Mouse (Mus musculus): ENCODE measurements around the gene Rnf113a1. TPM values are rescaled to one million over a fixed set of nuclear protein-coding genes. Genes with fewer than 3 reads are reported as not detected.
"Not testable (repeated sequence)": the region's sequence is repeated elsewhere in the genome, so short reads cannot be mapped to it uniquely, and the experiment has no call there.

Rnf113a1 gene
- polyA plus RNA-seq, 1 experiment, result 0.32 TPM

GRCm38 (mm10) chrX:37167085-37167484 is 24.0 kb upstream of the Rnf113a1 start:
- Histone ChIP-seq H3K36me3 (ENCODE audit: control insufficient read depth, insufficient read depth, low read length) (no peaks in the 10 kb centered on the region), H3K27ac (ENCODE audit: control insufficient read depth, insufficient read depth, low read depth, low read length) (no peak overlapping the region), H3K27me3 (ENCODE audit: control insufficient read depth, insufficient read depth, low read length) (no peaks in the 10 kb centered on the region), H3K4me3 (ENCODE audit: control insufficient read depth, low read depth, low read length) (no peak overlapping the region), H3K4me1 (ENCODE audit: control insufficient read depth, insufficient read depth, low read length) (no peaks in the 10 kb centered on the region; the same call in 1 of the 2 replicates)
- TF ChIP-seq CTCF (IDR thresholded peaks at IDR 0.05; ENCODE audit: control insufficient read depth, insufficient read depth, insufficient replicate concordance, low read depth, low read length), result no peak
- no peak for TF ChIP-seq POLR2A (IDR thresholded peaks at IDR 0.05; ENCODE audit: control insufficient read depth, low read depth, low read length)

DNA sequence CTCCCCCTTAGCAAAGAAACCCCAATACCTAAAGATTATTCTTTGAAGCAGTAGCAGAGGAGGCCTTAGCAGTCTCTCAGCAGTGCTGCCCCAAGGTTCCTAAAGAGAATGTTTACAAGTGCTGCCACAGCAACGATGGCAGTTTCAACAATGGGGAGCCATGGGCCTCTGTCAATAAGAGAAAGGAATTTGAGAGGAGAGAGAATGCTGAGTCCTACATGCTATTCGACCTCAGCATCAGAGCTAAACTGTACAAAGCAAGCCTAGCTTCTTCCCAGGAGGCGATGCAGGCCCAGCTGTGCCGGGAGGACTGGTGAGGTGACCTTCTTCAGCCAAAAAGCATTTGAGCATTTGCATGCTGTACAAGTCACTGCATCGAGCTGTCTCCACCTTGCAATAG is 22.3 kb upstream of the Rnf113a1 start, which contains the start of gene Akap14:
Gene Akap14 (minus strand): TSS at position 101 of the 400 bp plus-strand sequence.
- no peak for TF ChIP-seq POLR2A (IDR thresholded peaks at IDR 0.05; ENCODE audit: control insufficient read depth, low read depth, low read length)
- TF ChIP-seq CTCF (IDR thresholded peaks at IDR 0.05; ENCODE audit: control insufficient read depth, insufficient read depth, insufficient replicate concordance, low read depth, low read length), result no peak
- H3K27ac ChIP-seq (ENCODE audit: control insufficient read depth, insufficient read depth, low read depth, low read length), result 0 out of 2 replicates have a peak within 1 kb of the TSS, but pooled peaks have one; percentile 49
- H3K4me3 ChIP-seq (ENCODE audit: control insufficient read depth, low read depth, low read length), result peak within 1 kb of the TSS; percentile 39
- no peaks in the 10 kb centered on the region for H3K36me3 ChIP-seq (ENCODE audit: control insufficient read depth, insufficient read depth, low read length)
- H3K27me3 ChIP-seq (ENCODE audit: control insufficient read depth, insufficient read depth, low read length), result no peaks in the 10 kb centered on the region
- H3K4me1 ChIP-seq (ENCODE audit: control insufficient read depth, insufficient read depth, low read length), result no peaks in the 10 kb centered on the region

GRCm38 (mm10) chrX:37184401-37184800 is 6.6 kb upstream of the Rnf113a1 start:
- not testable (repeated sequence) for H3K27me3 ChIP-seq (ENCODE audit: control insufficient read depth, insufficient read depth, low read length); H3K27ac ChIP-seq (ENCODE audit: control insufficient read depth, insufficient read depth, low read depth, low read length); H3K4me3 ChIP-seq (ENCODE audit: control insufficient read depth, low read depth, low read length); H3K4me1 ChIP-seq (ENCODE audit: control insufficient read depth, insufficient read depth, low read length); H3K36me3 ChIP-seq (ENCODE audit: control insufficient read depth, insufficient read depth, low read length)

GRCm38 (mm10) chrX:37190755-37191104 is 315 bp upstream of the Rnf113a1 start:
- Histone ChIP-seq H3K27ac (ENCODE audit: control insufficient read depth, insufficient read depth, low read depth, low read length) (peak overlapping the region; percentile 87), H3K4me1 (ENCODE audit: control insufficient read depth, insufficient read depth, low read length) (peaks cover 4% of the 10 kb centered on the region; the same call in 1 of the 2 replicates)

DNA sequence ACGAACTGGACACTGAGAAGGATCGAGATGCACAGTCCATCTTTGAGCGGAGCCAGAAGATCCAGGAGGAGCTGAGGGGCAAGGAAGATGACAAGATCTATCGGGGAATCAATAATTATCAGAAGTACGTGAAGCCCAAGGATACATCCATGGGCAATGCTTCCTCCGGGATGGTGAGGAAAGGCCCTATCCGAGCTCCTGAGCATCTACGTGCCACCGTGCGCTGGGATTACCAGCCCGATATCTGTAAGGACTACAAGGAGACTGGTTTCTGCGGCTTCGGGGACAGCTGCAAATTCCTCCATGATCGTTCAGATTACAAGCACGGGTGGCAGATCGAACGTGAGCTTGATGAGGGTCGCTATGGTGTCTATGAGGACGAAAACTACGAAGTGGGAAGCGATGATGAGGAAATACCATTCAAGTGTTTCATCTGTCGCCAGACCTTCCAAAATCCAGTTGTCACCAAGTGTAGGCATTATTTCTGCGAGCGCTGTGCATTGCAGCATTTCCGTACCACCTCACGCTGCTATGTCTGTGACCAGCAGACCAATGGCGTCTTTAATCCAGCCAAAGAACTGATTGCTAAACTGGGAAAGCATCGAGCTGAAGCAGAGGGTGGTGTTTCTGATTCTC is 817 bp downstream of the Rnf113a1 start:
- Histone ChIP-seq H3K4me3 (ENCODE audit: control insufficient read depth, low read depth, low read length) (peak overlapping the region; percentile 93), H3K27ac (ENCODE audit: control insufficient read depth, insufficient read depth, low read depth, low read length) (no peak overlapping the region), H3K4me1 (ENCODE audit: control insufficient read depth, insufficient read depth, low read length) (peaks cover 4% of the 10 kb centered on the region; the same call in 1 of the 2 replicates), H3K27me3 (ENCODE audit: control insufficient read depth, insufficient read depth, low read length) (no peaks in the 10 kb centered on the region), H3K36me3 (ENCODE audit: control insufficient read depth, insufficient read depth, low read length) (no peaks in the 10 kb centered on the region)
- no peak for TF ChIP-seq POLR2A (IDR thresholded peaks at IDR 0.05; ENCODE audit: control insufficient read depth, low read depth, low read length)
- no peak for TF ChIP-seq CTCF (IDR thresholded peaks at IDR 0.05; ENCODE audit: control insufficient read depth, insufficient read depth, insufficient replicate concordance, low read depth, low read length)

More at GRCm38 (mm10) chrX:37190755-37191104, 315 bp upstream of the Rnf113a1 start:
- Histone ChIP-seq H3K36me3 (ENCODE audit: control insufficient read depth, insufficient read depth, low read length) (no peaks in the 10 kb centered on the region), H3K4me3 (ENCODE audit: control insufficient read depth, low read depth, low read length) (peak overlapping the region; percentile 93), H3K27me3 (ENCODE audit: control insufficient read depth, insufficient read depth, low read length) (no peaks in the 10 kb centered on the region)
- TF ChIP-seq POLR2A (IDR thresholded peaks at IDR 0.05; ENCODE audit: control insufficient read depth, low read depth, low read length) (no peak), CTCF (IDR thresholded peaks at IDR 0.05; ENCODE audit: control insufficient read depth, insufficient read depth, insufficient replicate concordance, low read depth, low read length) (no peak)

GRCm38 (mm10) chrX:37198676-37199075 is 7.6 kb downstream of the Rnf113a1 start:
- Histone ChIP-seq H3K27me3 (ENCODE audit: control insufficient read depth, insufficient read depth, low read length) (no peaks in the 10 kb centered on the region), H3K36me3 (ENCODE audit: control insufficient read depth, insufficient read depth, low read length) (no peaks in the 10 kb centered on the region), H3K4me3 (ENCODE audit: control insufficient read depth, low read depth, low read length) (no peak overlapping the region), H3K27ac (ENCODE audit: control insufficient read depth, insufficient read depth, low read depth, low read length) (no peak overlapping the region), H3K4me1 (ENCODE audit: control insufficient read depth, insufficient read depth, low read length) (no peaks in the 10 kb centered on the region)
- TF ChIP-seq CTCF (IDR thresholded peaks at IDR 0.05; ENCODE audit: control insufficient read depth, insufficient read depth, insufficient replicate concordance, low read depth, low read length) (no peak), POLR2A (IDR thresholded peaks at IDR 0.05; ENCODE audit: control insufficient read depth, low read depth, low read length) (no peak)

DNA sequence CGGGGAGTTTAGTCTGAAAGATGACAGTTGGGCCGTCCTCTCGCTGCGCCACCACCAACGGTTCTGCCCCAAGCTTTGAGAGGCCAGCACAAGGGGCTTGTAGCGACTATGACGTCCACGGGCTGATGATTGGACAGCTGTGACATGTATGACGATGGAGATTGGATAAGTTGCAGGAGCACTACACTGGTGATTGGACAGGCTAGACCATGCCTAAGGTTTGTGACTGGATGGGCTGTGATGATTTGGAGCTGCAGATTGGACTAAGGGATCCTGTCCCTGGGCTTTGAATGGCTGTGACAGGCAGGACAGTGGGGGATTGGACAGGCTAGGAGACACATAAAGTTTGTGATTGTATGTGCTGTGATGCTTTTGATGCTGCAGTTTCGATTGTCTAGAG is 19.9 kb downstream of the Rnf113a1 start, which contains the start of gene Gm9:
Gene Gm9 (minus strand): TSS at position 101 of the 400 bp plus-strand sequence.
- Histone ChIP-seq H3K27me3 (ENCODE audit: control insufficient read depth, insufficient read depth, low read length) (no peaks in the 10 kb centered on the region), H3K27ac (ENCODE audit: control insufficient read depth, insufficient read depth, low read depth, low read length) (peak within 1 kb of the TSS; percentile 94), H3K4me3 (ENCODE audit: control insufficient read depth, low read depth, low read length) (peak within 1 kb of the TSS; percentile 81), H3K4me1 (ENCODE audit: control insufficient read depth, insufficient read depth, low read length) (peaks cover 2% of the 10 kb centered on the region), H3K36me3 (ENCODE audit: control insufficient read depth, insufficient read depth, low read length) (no peaks in the 10 kb centered on the region)
- no peak for TF ChIP-seq CTCF (IDR thresholded peaks at IDR 0.05; ENCODE audit: control insufficient read depth, insufficient read depth, insufficient replicate concordance, low read depth, low read length)
- TF ChIP-seq POLR2A (IDR thresholded peaks at IDR 0.05; ENCODE audit: control insufficient read depth, low read depth, low read length), result peak; percentile 31; the same call in 1 of the 2 replicates

DNA sequence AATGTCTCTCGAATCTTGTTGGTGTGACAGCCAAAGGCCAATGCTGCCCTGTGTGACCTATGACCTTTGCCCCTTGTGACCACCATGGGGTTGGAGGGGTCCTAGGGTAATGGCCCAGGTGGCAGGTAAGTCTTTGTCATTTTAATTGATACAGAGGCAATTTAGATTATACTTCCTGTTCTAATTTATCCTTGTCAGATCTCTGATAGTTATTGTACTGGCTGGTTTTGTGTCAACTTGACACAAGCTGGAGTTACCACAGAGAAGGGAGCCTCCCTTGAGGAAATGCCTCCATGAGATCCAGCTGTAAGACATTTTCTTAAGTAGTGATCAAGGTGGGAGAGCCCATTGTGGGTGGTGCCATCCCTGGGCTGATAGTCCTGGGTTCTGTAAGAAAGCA is 31.1 kb downstream of the Rnf113a1 start, which contains the start of gene Rhox1:
Gene Rhox1 (minus strand): TSS at position 101 of the 400 bp plus-strand sequence.
- H3K36me3 ChIP-seq (ENCODE audit: control insufficient read depth, insufficient read depth, low read length); H3K27me3 ChIP-seq (ENCODE audit: control insufficient read depth, insufficient read depth, low read length); H3K4me3 ChIP-seq (ENCODE audit: control insufficient read depth, low read depth, low read length); H3K4me1 ChIP-seq (ENCODE audit: control insufficient read depth, insufficient read depth, low read length): not testable (repeated sequence)
- H3K27ac ChIP-seq (ENCODE audit: control insufficient read depth, insufficient read depth, low read depth, low read length), result 0 out of 2 replicates have a peak within 1 kb of the TSS, but pooled peaks have one; percentile 8

Other genes starting within 250 kb of the Rnf113a1 start
- gene Sept6, start 199.5 kb upstream of the Rnf113a1 start, polyA plus RNA-seq (2012; rRNA removed), result 14.6 and 17.9 TPM in 2 replicates
- gene Sowahd, start 142.4 kb upstream of the Rnf113a1 start, polyA plus RNA-seq (2012; rRNA removed), result 2.3 and 2.9 TPM in 2 replicates
- 15.2 and 19.2 TPM in 2 replicates for gene Rpl39, start 105.8 kb upstream of the Rnf113a1 start, polyA plus RNA-seq (2012; rRNA removed)
- gene Upf3b, start 80.9 kb upstream of the Rnf113a1 start, polyA plus RNA-seq (2012; rRNA removed), result 5.1 and 5.2 TPM in 2 replicates
- gene Nkap, start 64.5 kb upstream of the Rnf113a1 start, polyA plus RNA-seq (2012; rRNA removed), result 0.22 and 0.41 TPM in 2 replicates
- gene Akap14, start 22.4 kb upstream of the Rnf113a1 start, polyA plus RNA-seq (2012; rRNA removed), result 6.2 and 8.0 TPM in 2 replicates
- gene Ndufa1, start 82 bp upstream of the Rnf113a1 start, polyA plus RNA-seq (2012; rRNA removed), result 154 and 156 TPM in 2 replicates
- 9.4 and 11.8 TPM in 2 replicates for gene Gm9, start 19.8 kb downstream of the Rnf113a1 start, polyA plus RNA-seq (2012; rRNA removed)
- 0.73 and 0.77 TPM in 2 replicates for gene Rhox1, start 31.0 kb downstream of the Rnf113a1 start, polyA plus RNA-seq (2012; rRNA removed)
- 0.34 and 0.80 TPM in 2 replicates for gene Rhox2a, start 53.7 kb downstream of the Rnf113a1 start, polyA plus RNA-seq (2012; rRNA removed)
- 1.4 TPM in 1 of 2 replicates, not detected in the other for gene Rhox3a, start 58.7 kb downstream of the Rnf113a1 start, polyA plus RNA-seq (2012; rRNA removed)
- gene Rhox4a, start 74.1 kb downstream of the Rnf113a1 start, polyA plus RNA-seq (2012; rRNA removed), result not detected in 2 replicates
- gene Rhox3a2, start 188.8 kb downstream of the Rnf113a1 start, polyA plus RNA-seq (2012; rRNA removed), result 0.51 and 1.6 TPM in 2 replicates
- gene Rhox4a2, start 199.6 kb downstream of the Rnf113a1 start, polyA plus RNA-seq (2012; rRNA removed), result not detected in 2 replicates
- gene Rhox2b, start 220.8 kb downstream of the Rnf113a1 start, polyA plus RNA-seq (2012; rRNA removed), result 0.32 and 0.43 TPM in 2 replicates
- gene Rhox4b, start 241.2 kb downstream of the Rnf113a1 start, polyA plus RNA-seq (2012; rRNA removed), result not detected in 2 replicates

Data from testis, adult 2 months (tissue).